Mouse (Mus musculus) forebrain, embryonic 15.5 days (tissue): Measurements from ENCODE around the gene Tecta. TPM values are rescaled to one million over a fixed set of nuclear protein-coding genes. Genes with fewer than 3 reads are reported as not detected.

Experiments
- microRNA-seq: library from miRNA; unstranded; fragments of <30 nt; microRNA quantifications from one replicate; pipeline ENCODE4, GENCODE M21; 2016
- polyA plus RNA-seq: library from polyadenylated mRNA; unstranded; fragments of >200 nt; fragmentation: Nextera tagmentation; extraction: Ambion mirVana; gene quantifications from 2 replicates; pipeline ENCODE4 v1.2.1, GENCODE M21; 2015

Tecta gene
- polyA plus RNA-seq, 1 experiment from 2014 or later, result 0.36 TPM

Small RNAs within 50 kb of the gene (microRNA-seq; reads per million reads assigned to microRNA genes)
- gene Gm44311, result not detected

Other genes with a start within 250 kb of the Tecta start
- 68.1 and 69.8 TPM in 2 replicates for gene Sc5d, start 135.7 kb downstream of the Tecta start, polyA plus RNA-seq
- gene Tbcel, start 107.9 kb upstream of the Tecta start, polyA plus RNA-seq, result 5.3 and 5.4 TPM in 2 replicates